Mouse (Mus musculus) thymus, adult 2 months (tissue): Measurements from ENCODE around the gene Spg21.

ENCODE experiments used
- CTCF ChIP-seq: fragments of 200-500 bp; IDR thresholded peaks from 2 replicates; pipeline ENCODE4 v1.5.1; 2012; ENCODE audit warnings: mild to moderate bottlenecking, control low read depth, low read length, moderate library complexity, borderline replicate concordance; ENCODE audit not compliant: control insufficient read depth, poor library complexity, insufficient read depth; ENCODE audit errors: extremely low read depth
- POLR2A ChIP-seq: fragments of 200-500 bp; IDR thresholded peaks from 2 replicates; pipeline ENCODE4 v1.6.1; 2012; ENCODE audit warnings: mild to moderate bottlenecking, low read length, control low read depth, moderate library complexity; ENCODE audit not compliant: control insufficient read depth, poor library complexity, insufficient read depth; ENCODE audit errors: extremely low read depth

GRCm38 (mm10) chr9:65458975-65459374 lies 1.8 kb upstream of the Spg21 start:
- TF ChIP-seq POLR2A (no peak), CTCF (no peak)
